Mouse (Mus musculus): Measurements from ENCODE around the gene Ugt2b38. TPM values are rescaled to one million over a fixed set of nuclear protein-coding genes. Genes with fewer than 3 reads are reported as not detected.
"Not testable (repeated sequence)": the region's sequence is repeated elsewhere in the genome, so short reads cannot be mapped to it uniquely, and the experiment has no call there.

Ugt2b38 gene
- polyA plus RNA-seq (2012; rRNA removed), result not detected in 2 replicates

GRCm38 (mm10) chr5:87424041-87424440 lies at the start of gene Ugt2b38:
TSS of gene Ugt2b38 (minus strand) at chr5:87424203.
- not testable (repeated sequence) for H3K4me1 ChIP-seq (replicated peaks; ENCODE audit: control insufficient read depth, insufficient read depth, low read length); DNase-seq; H3K27me3 ChIP-seq (ENCODE audit: control insufficient read depth, insufficient read depth, low read length); H3K36me3 ChIP-seq (ENCODE audit: control insufficient read depth, insufficient read depth, low read length); H3K4me3 ChIP-seq (ENCODE audit: control insufficient read depth, insufficient read depth, low read length); H3K27ac ChIP-seq (ENCODE audit: control insufficient read depth, insufficient read depth, low read length)
- WGBS, result 98% methylated on average over 1 of the region's 2 CpGs

GRCm38 (mm10) chr5:87458810-87459209 lies 34.8 kb upstream of the Ugt2b38 start:
- DNase-seq, result no peak
- no peaks in the 10 kb centered on the region for H3K4me1 ChIP-seq (replicated peaks; ENCODE audit: control insufficient read depth, insufficient read depth, low read length)
- H3K27me3 ChIP-seq (ENCODE audit: control insufficient read depth, insufficient read depth, low read length), result no peaks in the 10 kb centered on the region
- no peak overlapping the region for H3K4me3 ChIP-seq (ENCODE audit: control insufficient read depth, insufficient read depth, low read length)
- H3K27ac ChIP-seq (ENCODE audit: control insufficient read depth, insufficient read depth, low read length), result no peak overlapping the region
- 68% methylated on average over 1 of the region's 1 CpGs for WGBS
- H3K36me3 ChIP-seq (ENCODE audit: control insufficient read depth, insufficient read depth, low read length), result no peaks in the 10 kb centered on the region
- no peak for TF ChIP-seq CTCF (IDR thresholded peaks at IDR 0.05; ENCODE audit: borderline replicate concordance, control insufficient read depth, extremely low read depth, insufficient read depth, low read length, poor library complexity)
- no peak for TF ChIP-seq POLR2A (IDR thresholded peaks at IDR 0.05; ENCODE audit: control insufficient read depth, extremely low read depth, insufficient read depth, low read length, poor library complexity)

GRCm38 (mm10) chr5:87457701-87458100 lies 33.7 kb upstream of the Ugt2b38 start:
- Histone ChIP-seq H3K4me1 (replicated peaks; ENCODE audit: control insufficient read depth, insufficient read depth, low read length) (no peaks in the 10 kb centered on the region), H3K27ac (ENCODE audit: control insufficient read depth, insufficient read depth, low read length) (no peak overlapping the region), H3K4me3 (ENCODE audit: control insufficient read depth, insufficient read depth, low read length) (no peak overlapping the region), H3K27me3 (ENCODE audit: control insufficient read depth, insufficient read depth, low read length) (no peaks in the 10 kb centered on the region), H3K36me3 (ENCODE audit: control insufficient read depth, insufficient read depth, low read length) (no peaks in the 10 kb centered on the region)
- no peak for DNase-seq
- TF ChIP-seq CTCF (IDR thresholded peaks at IDR 0.05; ENCODE audit: borderline replicate concordance, control insufficient read depth, extremely low read depth, insufficient read depth, low read length, poor library complexity) (no peak), POLR2A (IDR thresholded peaks at IDR 0.05; ENCODE audit: control insufficient read depth, extremely low read depth, insufficient read depth, low read length, poor library complexity) (no peak)

GRCm38 (mm10) chr5:87456216-87456850 lies 32.3 kb upstream of the Ugt2b38 start:
- no peaks in the 10 kb centered on the region for H3K4me1 ChIP-seq (replicated peaks; ENCODE audit: control insufficient read depth, insufficient read depth, low read length)
- H3K4me3 ChIP-seq (ENCODE audit: control insufficient read depth, insufficient read depth, low read length), result no peak overlapping the region
- DNase-seq, result no peak
- no peaks in the 10 kb centered on the region for H3K36me3 ChIP-seq (ENCODE audit: control insufficient read depth, insufficient read depth, low read length)
- TF ChIP-seq CTCF (IDR thresholded peaks at IDR 0.05; ENCODE audit: borderline replicate concordance, control insufficient read depth, extremely low read depth, insufficient read depth, low read length, poor library complexity), result no peak
- TF ChIP-seq POLR2A (IDR thresholded peaks at IDR 0.05; ENCODE audit: control insufficient read depth, extremely low read depth, insufficient read depth, low read length, poor library complexity), result no peak
- WGBS, result 96% methylated on average over 3 of the region's 3 CpGs
- H3K27me3 ChIP-seq (ENCODE audit: control insufficient read depth, insufficient read depth, low read length), result no peaks in the 10 kb centered on the region
- H3K27ac ChIP-seq (ENCODE audit: control insufficient read depth, insufficient read depth, low read length), result no peak overlapping the region

GRCm38 (mm10) chr5:87455519-87455918 lies 31.5 kb upstream of the Ugt2b38 start:
- H3K4me3 ChIP-seq (ENCODE audit: control insufficient read depth, insufficient read depth, low read length), result no peak overlapping the region
- TF ChIP-seq CTCF (IDR thresholded peaks at IDR 0.05; ENCODE audit: borderline replicate concordance, control insufficient read depth, extremely low read depth, insufficient read depth, low read length, poor library complexity) (no peak), POLR2A (IDR thresholded peaks at IDR 0.05; ENCODE audit: control insufficient read depth, extremely low read depth, insufficient read depth, low read length, poor library complexity) (no peak)
- no peak for DNase-seq
- no peaks in the 10 kb centered on the region for H3K4me1 ChIP-seq (replicated peaks; ENCODE audit: control insufficient read depth, insufficient read depth, low read length)
- no peaks in the 10 kb centered on the region for H3K36me3 ChIP-seq (ENCODE audit: control insufficient read depth, insufficient read depth, low read length)
- no peak overlapping the region for H3K27ac ChIP-seq (ENCODE audit: control insufficient read depth, insufficient read depth, low read length)
- H3K27me3 ChIP-seq (ENCODE audit: control insufficient read depth, insufficient read depth, low read length), result no peaks in the 10 kb centered on the region

- WGBS, result 92% methylated on average over 4 of the region's 5 CpGs
- not testable (repeated sequence) for DNase-seq
Measured at GRCm38 (mm10) chr5:87452514-87452913, 28.5 kb upstream of the Ugt2b38 start.

GRCm38 (mm10) chr5:87436264-87436663 lies 12.3 kb upstream of the Ugt2b38 start:
- Histone ChIP-seq H3K4me3 (ENCODE audit: control insufficient read depth, insufficient read depth, low read length) (no peak overlapping the region), H3K27ac (ENCODE audit: control insufficient read depth, insufficient read depth, low read length) (no peak overlapping the region), H3K27me3 (ENCODE audit: control insufficient read depth, insufficient read depth, low read length) (no peaks in the 10 kb centered on the region), H3K36me3 (ENCODE audit: control insufficient read depth, insufficient read depth, low read length) (no peaks in the 10 kb centered on the region), H3K4me1 (replicated peaks; ENCODE audit: control insufficient read depth, insufficient read depth, low read length) (no peaks in the 10 kb centered on the region)
- no peak for DNase-seq
- WGBS, result 54% methylated on average over 3 of the region's 3 CpGs
- no peak for TF ChIP-seq POLR2A (IDR thresholded peaks at IDR 0.05; ENCODE audit: control insufficient read depth, extremely low read depth, insufficient read depth, low read length, poor library complexity)
- TF ChIP-seq CTCF (IDR thresholded peaks at IDR 0.05; ENCODE audit: borderline replicate concordance, control insufficient read depth, extremely low read depth, insufficient read depth, low read length, poor library complexity), result no peak

More at GRCm38 (mm10) chr5:87452514-87452913, 28.5 kb upstream of the Ugt2b38 start:
- not testable (repeated sequence) for H3K36me3 ChIP-seq (ENCODE audit: control insufficient read depth, insufficient read depth, low read length); H3K4me3 ChIP-seq (ENCODE audit: control insufficient read depth, insufficient read depth, low read length); H3K4me1 ChIP-seq (replicated peaks; ENCODE audit: control insufficient read depth, insufficient read depth, low read length); H3K27ac ChIP-seq (ENCODE audit: control insufficient read depth, insufficient read depth, low read length); H3K27me3 ChIP-seq (ENCODE audit: control insufficient read depth, insufficient read depth, low read length)

Data from thymus, adult 2 months (tissue).